Mouse (Mus musculus) MEL-GATA-1-ER (cell line): ENCODE data around the gene Atn1.
A peak's percentile ranks its signal among the peaks of the same experiment; 100 is the strongest.

Source experiments
- DNase-seq: peaks from one replicate; pipeline ENCODE4 v3.0.0-alpha.2; 2012; ENCODE audit warnings: low read depth; ENCODE audit errors: extremely low read depth

Atn1 gene

DNA sequence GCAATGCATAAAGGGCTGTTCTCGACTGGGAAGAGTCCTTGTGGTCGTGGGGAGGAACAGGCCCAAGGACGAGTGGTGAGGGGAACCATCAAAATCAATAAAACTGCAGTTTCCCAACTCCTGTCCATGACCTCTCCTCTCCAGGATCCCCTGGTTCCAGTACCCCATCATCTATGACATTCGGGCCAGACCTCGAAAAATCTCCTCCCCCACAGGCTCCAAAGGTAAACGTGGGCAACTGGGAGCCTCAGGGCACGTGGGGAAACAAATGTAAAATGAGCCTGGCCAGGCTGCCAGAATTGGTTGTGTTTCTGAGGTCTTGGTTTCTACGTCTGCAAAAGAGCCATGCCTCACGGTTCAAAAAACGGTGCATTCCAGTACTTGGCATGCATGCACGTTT is 43.4 kb downstream of the Atn1 start:
- no peak for DNase-seq

DNA sequence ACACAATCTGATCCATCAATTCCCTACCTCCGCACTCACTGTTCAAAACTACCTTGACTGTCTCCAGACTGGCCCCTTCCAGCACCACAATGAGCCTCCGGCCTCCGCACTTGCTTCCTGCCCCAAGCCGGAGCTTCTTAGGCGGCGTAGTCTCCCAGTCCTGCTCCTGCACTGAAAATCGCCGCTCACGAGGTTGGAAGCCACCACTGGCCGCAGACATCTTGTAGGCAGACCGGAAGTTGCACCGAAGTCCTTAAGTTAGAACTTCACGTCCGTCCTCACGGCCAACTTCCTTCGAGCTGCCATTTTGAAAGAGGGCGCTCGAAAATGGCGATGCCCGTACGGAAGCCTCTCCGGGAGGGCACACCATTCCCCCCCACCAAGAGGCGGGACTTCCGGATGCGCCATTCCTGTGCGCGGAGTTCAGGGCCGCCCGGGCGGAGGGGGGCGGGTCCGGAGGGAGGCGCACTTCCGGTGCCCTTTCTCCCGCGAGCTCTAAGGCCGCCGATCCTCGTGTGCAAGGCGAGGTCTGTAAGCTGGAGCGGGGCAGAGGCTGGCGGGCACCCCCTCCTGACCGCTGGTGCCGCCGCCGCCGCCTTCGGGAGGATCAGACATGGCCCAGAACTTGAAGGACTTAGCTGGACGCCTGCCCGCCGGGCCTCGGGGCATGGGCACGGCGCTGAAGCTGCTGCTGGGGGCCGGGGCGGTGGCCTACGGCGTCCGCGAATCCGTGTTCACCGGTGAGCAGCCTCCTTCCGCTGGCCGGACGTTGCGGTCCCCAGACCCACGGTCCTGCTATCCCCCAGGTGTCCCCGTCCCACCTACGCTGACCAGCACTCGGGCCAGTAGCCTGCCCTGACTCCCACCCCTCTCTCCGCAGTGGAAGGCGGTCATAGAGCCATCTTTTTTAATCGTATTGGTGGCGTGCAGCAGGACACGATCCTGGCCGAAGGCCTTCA is 44.2 kb downstream of the Atn1 start, which contains the start of the genes Emg1 and Phb2:
TSS of gene Emg1 (minus strand) at position 355 of the 959 bp plus-strand sequence.
TSS of gene Phb2 (plus strand) at position 513 of the 959 bp plus-strand sequence.
- DNase-seq: peak; percentile 93

DNA sequence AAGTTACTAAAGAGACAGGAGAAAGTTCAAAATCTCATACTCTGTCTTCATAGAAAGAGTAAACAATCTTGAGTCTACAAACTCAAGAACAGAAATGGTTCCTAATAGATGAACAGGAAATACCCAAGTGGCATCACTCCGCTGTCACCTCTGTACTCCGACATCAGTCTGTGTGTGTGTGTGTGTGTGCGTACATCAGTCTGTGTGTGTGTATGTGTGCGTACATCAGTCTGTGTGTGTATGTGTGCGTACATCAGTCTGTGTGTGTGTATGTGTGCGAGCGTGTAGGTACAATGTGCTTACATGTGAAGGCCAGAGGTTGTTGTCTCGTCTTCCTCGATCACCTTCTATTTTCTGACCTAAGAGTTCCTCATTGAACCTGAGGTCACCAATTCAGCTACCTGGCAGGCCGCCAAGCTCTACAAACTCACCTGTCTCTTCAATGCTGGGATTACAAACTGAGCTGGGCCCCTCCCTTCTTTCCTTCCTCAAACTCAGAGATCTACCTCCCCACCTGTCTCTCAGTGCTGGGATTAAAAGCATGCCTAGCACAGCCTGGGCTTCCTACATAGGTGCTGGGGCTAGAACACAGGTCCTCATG is 47.9 kb downstream of the Atn1 start:
- DNase-seq: no peak

DNA sequence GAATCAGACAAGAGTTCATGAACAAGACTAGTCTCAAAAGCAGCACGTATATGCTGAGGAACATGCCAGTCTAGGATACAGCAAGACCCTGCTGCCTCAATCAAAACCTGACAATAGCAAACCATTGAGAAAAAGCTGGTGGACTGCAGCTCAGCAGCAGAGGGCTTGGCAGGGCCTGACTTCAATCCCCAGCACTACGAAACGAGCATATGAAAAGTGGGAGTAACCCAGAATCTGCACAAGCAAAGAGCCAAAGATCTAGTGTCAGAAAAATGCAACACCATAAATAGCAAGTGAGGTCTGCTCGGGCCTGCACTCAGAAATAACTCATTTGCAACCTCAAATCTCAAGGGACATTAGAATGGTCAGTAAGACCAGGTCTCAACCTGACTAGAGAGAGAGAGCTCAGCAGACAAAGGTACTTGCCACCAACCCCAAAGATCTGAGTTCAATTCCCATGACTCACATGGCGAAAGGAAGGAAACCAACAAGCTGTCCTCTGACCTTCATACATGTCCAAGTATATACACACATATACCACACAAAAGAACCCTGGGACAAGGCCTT is 50.2 kb downstream of the Atn1 start:
- DNase-seq: no peak

DNA sequence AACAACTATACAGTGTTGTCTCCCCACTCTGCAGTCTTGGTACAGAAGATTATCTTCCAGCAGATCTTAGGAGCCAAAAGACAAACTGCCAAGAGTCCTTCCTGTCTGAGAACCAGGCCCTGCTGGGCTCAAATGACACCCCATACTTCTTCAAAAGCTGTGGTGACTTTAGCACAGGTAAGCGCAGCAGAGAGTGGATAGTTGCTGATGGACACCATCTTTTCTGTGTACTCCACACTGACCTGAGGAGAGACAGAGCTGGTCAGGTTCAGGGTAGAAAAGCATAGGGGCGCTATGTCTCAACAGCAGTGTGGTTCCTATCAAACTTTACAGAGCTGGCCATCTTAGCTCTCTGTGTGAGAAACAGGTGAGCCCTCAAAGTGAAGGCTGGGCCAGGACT is 51.9 kb downstream of the Atn1 start:
- DNase-seq: no peak

DNA sequence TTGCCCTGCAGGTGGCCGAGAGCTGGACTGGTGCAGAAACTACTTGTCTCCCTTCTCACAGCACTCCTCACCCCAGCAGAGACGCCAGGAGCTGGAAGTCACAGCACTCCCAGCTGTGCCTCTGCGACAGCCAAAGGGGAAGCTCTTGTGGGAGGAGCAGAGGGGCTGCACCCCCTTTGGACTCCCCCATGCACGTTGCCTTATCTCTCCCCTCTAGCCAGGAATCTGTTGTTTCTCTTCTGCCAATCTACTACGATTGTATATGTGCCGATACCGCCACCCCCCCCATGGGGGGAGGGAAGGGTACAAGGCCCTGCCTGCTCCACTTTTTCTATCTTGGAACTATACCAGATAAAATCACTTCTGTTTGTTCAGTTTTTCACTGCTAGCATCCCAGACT is 52.5 kb downstream of the Atn1 start:
- no peak for DNase-seq

DNA sequence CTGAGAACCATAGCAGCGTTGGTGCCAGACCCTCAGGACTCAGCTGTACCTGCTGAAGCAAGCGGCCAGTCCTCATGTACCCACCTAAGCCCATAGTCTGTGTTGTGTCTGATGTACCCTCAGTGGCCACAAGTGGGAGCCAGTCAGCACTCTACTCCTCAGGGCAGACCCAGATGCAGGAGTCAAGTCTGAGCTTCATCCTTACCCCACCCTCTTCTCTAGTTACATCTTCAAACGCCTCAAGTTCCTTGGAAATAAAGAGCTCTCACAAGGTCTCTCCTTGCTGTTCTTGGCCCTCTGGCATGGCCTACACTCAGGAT is 53.6 kb downstream of the Atn1 start:
- DNase-seq: no peak

DNA sequence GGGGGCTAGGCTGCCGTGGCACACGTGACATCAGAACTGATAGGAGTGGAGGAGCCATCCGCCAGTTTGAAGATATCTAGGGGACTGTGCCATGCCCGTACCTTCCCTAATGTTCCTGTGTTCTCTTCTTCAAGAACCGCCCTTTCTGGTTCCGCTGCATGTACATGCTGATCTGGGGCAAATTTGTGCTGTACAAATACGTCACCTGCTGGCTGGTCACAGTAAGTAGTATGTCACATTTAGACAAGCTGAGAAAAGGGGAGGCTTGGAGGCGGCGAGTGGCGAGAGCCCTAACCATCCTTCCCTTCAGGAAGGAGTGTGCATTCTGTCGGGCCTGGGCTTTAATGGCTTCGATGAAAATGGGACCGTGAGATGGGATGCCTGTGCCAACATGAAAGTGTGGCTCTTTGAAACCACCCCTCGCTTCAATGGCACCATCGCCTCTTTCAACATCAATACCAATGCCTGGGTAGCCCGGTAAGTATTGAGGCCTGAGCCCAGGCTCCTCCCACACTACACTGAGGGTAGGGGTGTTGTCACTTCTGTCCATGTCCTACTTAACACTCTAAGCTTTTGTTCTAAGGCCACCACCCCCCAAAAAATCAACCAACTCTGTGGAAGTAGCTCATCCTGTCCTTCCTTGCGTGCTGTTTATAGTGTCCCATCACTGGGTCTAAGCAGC is 54.1 kb downstream of the Atn1 start:
- no peak for DNase-seq

DNA sequence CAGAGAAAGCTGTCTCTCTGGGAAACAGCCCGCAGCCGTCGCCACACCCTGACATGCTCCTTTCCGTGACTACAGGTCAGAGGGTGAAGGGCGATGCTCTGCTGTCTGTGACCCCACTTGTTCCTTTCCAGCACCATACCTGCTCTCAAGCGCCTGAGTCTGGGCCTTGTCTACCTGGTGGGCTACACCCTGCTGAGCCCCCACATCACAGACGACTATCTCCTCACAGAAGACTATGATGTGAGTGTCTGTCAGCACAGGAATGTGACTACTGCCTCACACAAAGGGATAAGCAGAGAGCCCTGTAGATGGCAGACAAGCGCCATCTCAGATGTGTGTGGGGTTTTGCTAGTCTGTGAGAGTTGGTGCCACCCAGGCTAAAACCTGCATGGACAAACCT is 55.0 kb downstream of the Atn1 start:
- no peak for DNase-seq

DNA sequence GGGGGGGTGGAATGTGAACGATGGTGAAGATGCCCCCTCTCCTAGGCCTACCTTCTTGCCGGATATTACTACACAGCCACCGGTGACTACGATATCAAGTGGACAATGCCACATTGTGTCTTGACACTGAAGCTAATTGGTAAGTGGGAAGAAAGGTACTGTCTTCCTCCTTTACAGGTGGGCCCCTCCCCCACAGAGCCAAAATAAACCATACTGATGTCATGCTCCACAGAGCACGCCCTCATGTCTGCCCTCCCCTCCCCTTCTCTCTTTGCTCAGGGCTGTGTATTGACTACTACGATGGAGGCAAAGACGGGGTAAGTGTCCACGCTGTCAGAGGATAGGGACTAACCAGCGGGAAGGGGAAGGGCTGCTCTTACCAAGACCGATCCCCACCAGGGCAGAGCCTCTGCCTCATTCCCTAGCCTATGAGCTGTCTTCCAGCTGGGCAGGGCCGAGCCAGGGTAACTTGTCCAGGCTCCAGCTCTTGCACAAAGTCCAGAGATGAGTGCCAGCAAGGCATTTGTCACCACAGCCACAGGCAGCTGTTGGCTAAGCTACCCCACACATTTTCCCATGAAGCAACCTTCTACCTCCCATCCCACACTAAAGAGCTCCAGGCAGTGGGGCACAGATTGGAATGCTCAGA is 56.2 kb downstream of the Atn1 start:
- DNase-seq: no peak

DNA sequence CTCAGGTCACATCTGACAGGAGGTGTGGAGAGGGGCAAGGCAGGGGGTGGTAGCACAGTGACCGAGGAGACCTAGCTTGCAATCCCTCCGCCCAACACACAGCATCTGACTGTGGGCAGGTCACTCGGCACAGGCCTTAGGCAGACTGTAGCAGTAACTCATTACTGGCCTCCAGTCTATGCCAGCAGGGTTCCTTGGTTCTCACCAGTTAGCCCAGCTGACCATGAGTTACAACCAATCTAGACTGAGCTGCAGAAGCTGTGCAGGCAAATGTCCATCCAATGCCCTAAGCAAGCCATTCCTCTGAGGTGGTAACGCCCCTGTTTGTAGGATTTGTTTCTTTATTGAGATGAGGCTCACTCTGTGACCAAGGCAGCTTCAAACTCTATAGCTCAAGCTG is 57.0 kb downstream of the Atn1 start:
- no peak for DNase-seq

DNA sequence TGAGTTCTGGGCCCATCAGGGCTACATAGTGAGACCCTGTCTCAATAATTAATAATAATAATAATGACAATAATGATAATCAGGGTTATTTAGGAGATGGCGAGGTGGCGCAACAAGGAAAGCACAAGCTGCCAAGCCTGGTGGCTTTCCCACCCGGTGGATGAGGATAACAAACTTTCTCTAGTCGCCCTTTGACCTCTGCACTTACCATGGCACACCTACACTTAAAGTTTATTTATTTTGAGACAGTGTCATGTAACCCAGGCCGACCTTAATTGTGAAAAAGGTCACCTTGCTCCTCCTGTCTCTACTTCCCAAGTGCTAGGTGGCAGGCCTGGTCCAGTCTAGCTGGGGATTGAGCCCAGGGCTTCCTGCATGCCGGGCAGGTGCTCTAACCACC is 57.6 kb downstream of the Atn1 start:
- DNase-seq: no peak

DNA sequence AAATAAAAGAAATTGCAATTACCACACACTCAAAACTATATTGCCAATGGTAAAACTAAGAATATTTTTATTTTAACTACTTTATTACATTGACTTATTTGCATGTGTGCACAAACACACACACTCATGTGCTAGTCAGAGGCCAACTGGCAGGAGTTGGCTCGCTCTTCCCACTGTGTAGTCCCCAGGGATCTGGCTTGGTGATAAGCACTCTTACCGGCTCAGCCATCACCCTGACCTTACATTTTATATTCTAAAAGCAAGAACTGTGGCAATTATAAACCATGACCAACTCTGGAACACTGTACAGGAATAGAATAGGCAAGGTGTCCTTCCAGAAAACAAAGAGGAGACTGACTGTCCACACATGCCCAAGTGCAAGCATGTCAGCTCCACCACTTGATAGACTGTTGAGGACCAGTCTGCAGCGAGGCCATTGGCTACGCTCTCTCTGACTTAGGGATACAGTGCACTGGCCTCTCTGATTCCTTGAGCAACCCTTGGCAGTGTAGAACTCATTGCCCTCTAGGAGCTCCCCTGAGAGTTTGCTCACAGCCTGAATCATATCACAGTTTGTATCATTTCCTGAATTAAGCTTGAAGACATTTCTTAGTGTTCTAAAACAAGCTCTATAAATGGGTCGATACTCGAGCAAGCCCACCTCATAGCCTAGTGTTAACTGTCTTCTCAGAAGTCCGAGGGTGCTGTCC is 59.7 kb downstream of the Atn1 start:
- no peak for DNase-seq

DNA sequence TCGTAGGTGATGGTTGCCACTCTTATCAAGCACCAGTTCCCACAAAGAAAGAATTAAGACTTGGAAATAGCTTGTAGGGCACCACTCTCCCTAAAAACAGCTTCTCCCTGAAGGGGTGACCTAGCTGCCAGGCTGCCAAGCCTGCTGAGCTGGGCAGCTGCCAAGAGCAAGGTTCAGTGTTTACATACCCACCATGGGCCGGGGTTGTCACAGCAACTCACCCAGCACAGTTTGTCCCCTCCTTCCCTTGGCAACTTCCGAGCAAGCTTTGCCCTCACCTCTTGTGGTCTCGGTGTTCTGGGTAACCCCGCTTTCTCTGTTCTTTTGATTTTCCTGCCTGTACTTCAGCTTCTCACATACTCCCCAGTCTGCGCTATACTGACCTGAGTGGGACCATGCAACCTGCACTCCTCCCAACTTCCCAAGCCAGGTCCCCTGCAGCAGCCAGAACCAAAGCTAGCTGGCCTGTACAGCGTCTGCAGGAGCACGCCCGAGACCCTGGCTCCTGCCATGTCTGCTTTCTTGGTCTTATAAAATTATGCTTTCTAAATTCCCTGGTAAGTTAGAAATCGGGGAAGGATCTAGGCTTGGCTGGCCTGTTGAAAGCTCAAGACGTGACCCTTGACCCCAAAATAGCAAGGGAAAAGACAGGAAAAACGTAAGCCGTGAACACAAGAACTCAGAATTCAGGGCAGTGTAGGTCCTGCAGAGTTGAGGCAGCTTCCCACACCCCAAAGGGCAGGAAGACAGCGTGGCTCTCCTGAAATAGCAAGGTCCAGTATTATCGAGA is 62.0 kb downstream of the Atn1 start:
- no peak for DNase-seq

DNA sequence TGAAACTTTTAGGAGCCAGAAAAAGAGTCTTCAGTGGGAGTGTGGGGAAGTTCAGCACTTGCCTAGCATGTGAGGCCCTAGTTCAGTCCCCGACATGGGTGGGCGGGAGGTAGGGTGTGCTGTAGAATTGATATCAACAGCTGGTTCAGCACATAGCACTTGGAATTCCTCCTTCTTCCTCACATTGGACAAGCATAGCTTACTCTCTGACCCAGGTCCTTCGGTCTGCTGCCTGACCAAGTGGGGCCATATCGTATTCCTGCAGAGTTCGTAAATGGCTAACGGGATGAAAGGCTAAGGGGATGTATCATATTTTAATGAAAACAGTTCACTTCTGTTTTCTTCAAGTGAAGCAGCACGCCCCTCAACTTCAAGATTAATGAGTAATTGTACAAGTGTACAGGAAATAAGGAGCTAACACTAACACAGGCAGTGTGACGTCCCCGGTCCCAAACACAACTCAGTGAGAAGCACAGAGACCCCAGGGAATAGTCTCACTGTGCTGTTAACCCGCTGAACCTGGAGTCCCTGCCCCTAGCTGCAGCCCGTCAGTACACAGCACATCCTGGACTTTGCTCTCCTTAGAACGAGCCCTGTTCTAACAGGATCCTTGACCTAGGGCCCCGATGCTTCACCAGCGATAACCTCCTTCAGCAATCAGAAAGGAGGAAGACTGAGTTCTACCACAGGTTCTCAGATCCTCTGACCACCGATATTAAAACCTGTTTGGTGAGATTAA is 62.9 kb downstream of the Atn1 start:
- DNase-seq: no peak
